Mouse (Mus musculus) heart, postnatal 14 days (tissue): ENCODE data around the gene Ccl26. TPM values are rescaled to one million over a fixed set of nuclear protein-coding genes. Genes with fewer than 3 reads are reported as not detected.

Experiments
- total RNA-seq, 2 experiments: library from RNA; stranded (reverse); gene quantifications; 2 replicates each; pipeline ENCODE4 v1.2.3; 2021

The Ccl26 gene
- total RNA-seq, 2 experiments from 2014 or later: not detected

Other genes with a start within 250 kb of the Ccl26 start
- under 1 TPM; 0.29 to 0.61 TPM for gene Fkbp6, start 213.5 kb downstream of the Ccl26 start, total RNA-seq
- gene Trim50, start 210.3 kb downstream of the Ccl26 start, total RNA-seq: not detected
- 10 to 100 TPM; 14.5 to 17.0 TPM for gene Nsun5, start 193.6 kb downstream of the Ccl26 start, total RNA-seq
- gene Pom121, start 169.0 kb downstream of the Ccl26 start, total RNA-seq: 10 to 100 TPM; 15.8 to 18.2 TPM
- 10 to 100 TPM; 45.6 to 45.9 TPM for gene Hip1, start 18.4 kb downstream of the Ccl26 start, total RNA-seq
- gene Ccl24, start 9.5 kb upstream of the Ccl26 start, total RNA-seq: 1 to 10 TPM; 1.6 to 2.2 TPM
- gene Rhbdd2, start 69.0 kb upstream of the Ccl26 start, total RNA-seq: 10 to 100 TPM; 13.8 to 16.9 TPM
- gene Por, start 106.5 kb upstream of the Ccl26 start, total RNA-seq: 10 to 100 TPM; 56.2 to 57.7 TPM
- gene Tmem120a, start 180.9 kb upstream of the Ccl26 start, total RNA-seq: 10 to 100 TPM in 1 of 2 experiments, 1 to 10 TPM in 1; 10.0 to 10.3 TPM
- gene Styxl1, start 214.8 kb upstream of the Ccl26 start, total RNA-seq: under 1 TPM in 1 of 2 experiments, not detected in 1; 0.34 TPM
- gene Mdh2, start 214.9 kb upstream of the Ccl26 start, total RNA-seq: 1,000 to 10,000 TPM; 1,831 to 1,920 TPM
- under 1 TPM in 1 of 2 experiments, not detected in 1; 0.10 TPM for gene Srrm3, start 243.3 kb upstream of the Ccl26 start, total RNA-seq